Mouse (Mus musculus): ENCODE measurements around the gene Olfr868. TPM values are rescaled to one million over a fixed set of nuclear protein-coding genes. Genes with fewer than 3 reads are reported as not detected.

The Olfr868 gene
- not detected for total RNA-seq (2021)
- long read RNA-seq, experiment 1, result 0 reads
- long read RNA-seq, experiment 2, result 0 reads

GRCm38 (mm10) chr9:20098326-20098725, at the start of gene Olfr868:
Olfr868 (plus strand) TSS chr9:20098626.
- no peak for DNase-seq (ENCODE audit: low spot score in 2 of 2)

DNA sequence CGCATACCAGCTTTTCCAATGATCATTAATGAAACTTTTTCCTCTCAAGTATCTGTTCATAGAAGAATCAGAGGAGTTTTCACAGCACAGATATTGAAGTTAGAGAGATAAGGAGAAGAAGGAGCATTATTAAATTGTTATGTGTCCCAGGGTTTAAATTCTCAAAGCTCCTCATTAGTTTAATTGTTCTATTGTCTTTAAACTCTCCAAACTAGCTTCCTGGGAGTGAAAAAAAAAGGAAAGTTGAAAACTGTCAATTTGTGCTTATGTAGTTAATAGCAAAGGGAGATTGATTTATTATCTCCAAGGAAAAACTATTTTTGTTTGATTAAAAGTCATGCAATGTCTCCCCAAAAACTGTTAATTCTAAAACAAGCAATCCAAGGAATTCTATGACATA, 41.0 kb upstream of the Olfr868 start, which contains the start of gene Olfr867:
Gene Olfr867, minus strand, starts transcription at position 101 of the 400 bp plus-strand sequence.
- DNase-seq (ENCODE audit: low spot score in 2 of 2), result no peak

GRCm38 (mm10) chr9:20070236-20070635, 28.2 kb upstream of the Olfr868 start:
- DNase-seq (ENCODE audit: low spot score in 2 of 2), result no peak

GRCm38 (mm10) chr9:20071291-20071690, 27.1 kb upstream of the Olfr868 start:
- DNase-seq (ENCODE audit: low spot score in 2 of 2), result no peak

DNA sequence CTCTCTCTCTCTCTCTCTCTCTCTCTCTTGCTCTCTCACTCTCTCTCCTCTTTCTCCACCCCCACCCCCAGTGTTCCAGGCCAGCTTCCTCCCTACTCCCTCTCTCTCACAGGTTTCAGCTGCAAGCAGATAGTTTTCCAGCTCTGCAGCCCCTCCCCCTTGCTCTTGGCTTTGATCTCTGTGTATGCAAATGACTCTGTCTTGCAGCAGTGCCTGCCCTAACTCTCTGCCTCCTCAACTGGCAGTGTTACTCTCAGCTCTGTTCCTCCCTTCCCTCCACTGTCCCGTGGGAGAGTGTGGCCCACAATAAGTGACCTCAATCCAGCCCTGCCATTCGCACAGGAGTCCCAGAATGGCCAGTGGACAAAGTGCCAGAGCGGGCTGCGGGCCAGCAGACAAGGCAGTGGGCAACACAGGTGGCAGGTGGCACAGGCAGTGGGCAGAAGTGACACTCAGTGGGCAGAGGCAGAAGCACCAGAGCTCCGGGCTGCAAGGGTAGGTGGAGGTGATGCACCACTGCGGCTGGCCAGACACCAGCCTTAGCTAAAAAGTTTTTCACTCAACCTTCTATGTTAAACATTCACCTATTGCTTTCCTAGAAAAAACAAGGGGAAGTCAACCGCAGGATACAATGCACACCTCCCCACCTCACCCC, 24.8 kb upstream of the Olfr868 start:
- no peak for DNase-seq (ENCODE audit: low spot score in 2 of 2)

DNA sequence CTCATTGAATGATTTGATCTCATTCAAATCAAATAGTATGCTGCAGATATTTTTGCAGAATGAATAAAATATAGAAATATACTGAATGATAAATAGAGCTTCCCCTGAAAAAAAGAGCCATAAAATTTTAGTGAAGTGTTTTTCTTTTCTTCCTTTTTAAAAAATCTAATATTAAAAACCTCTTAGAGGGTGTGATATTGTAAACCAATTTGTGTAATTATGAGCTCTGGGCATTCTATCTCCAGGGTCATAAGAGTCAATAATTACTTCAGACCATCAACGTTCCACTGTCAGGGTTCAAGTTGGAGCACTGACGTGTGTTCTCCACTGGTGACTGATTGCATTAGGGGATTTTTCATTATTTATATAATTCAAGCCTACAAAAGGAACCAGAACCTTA, 30.3 kb downstream of the Olfr868 start, which contains the start of gene Olfr869:
Gene Olfr869, plus strand, starts transcription at position 301 of the 400 bp plus-strand sequence.
- no peak for DNase-seq (ENCODE audit: low spot score in 2 of 2)

DNA sequence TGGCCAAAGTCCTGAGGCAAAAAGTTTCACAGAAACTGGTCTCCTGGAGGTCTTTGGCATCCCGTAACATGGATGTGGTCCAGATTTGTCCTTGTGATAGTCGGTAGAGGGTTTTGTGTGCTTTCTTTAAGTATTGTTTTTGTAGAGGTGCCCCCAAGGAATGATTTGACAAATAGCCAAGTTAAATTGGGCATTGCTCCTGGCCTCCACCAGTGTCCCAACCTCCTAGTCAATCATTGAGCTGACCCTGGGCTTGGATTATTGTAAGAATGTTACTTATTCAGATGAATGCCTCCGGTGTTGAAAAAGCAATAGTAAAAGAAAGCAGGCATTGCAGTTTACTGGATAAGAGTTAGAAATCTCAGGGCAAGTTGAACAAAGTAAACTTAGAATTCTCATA, 51.3 kb downstream of the Olfr868 start:
- DNase-seq (ENCODE audit: low spot score in 2 of 2), result no peak

Other genes starting within 250 kb of the Olfr868 start
- gene Olfr860, start 248.9 kb upstream of the Olfr868 start, total RNA-seq (2021), result not detected
- not detected for gene Olfr862, start 210.6 kb upstream of the Olfr868 start, total RNA-seq (2021)
- not detected for gene Olfr77, start 181.8 kb upstream of the Olfr868 start, total RNA-seq (2021)
- gene Olfr866, start 70.6 kb upstream of the Olfr868 start, total RNA-seq (2021), result not detected
- gene Olfr867, start 41.1 kb upstream of the Olfr868 start, total RNA-seq (2021), result not detected
- gene Olfr869, start 30.4 kb downstream of the Olfr868 start, total RNA-seq (2021), result not detected
- gene Olfr870, start 75.4 kb downstream of the Olfr868 start, total RNA-seq (2021), result not detected
- gene Olfr871, start 113.6 kb downstream of the Olfr868 start, total RNA-seq (2021), result not detected
- gene Olfr872, start 138.5 kb downstream of the Olfr868 start, total RNA-seq (2021), result not detected
- not detected for gene Olfr39, start 183.7 kb downstream of the Olfr868 start, total RNA-seq (2021)
- gene Olfr873, start 199.9 kb downstream of the Olfr868 start, total RNA-seq (2021), result not detected
- under 1 TPM in 1 of 2 experiments, not detected in 1; 0.27 TPM for gene Olfr18, start 237.5 kb downstream of the Olfr868 start, total RNA-seq (2021)

Measured in gastrocnemius, postnatal 4 days (tissue).